Mouse (Mus musculus) adrenal gland, adult 2 months (tissue): ENCODE measurements around the gene Abcg4. TPM values are rescaled to one million over a fixed set of nuclear protein-coding genes. Genes with fewer than 3 reads are reported as not detected.
"Not testable (repeated sequence)": the region's sequence is repeated elsewhere in the genome, so short reads cannot be mapped to it uniquely, and the experiment has no call there.

Experiments used
- DNase-seq: peaks from one replicate; pipeline ENCODE4 v3.0.0; 2021
- polyA plus RNA-seq: library from polyadenylated mRNA; depleted of rRNA; stranded (reverse); fragments of >200 nt; gene quantifications from 2 replicates; pipeline ENCODE4 v1.2.3, GENCODE M21; 2012
- total RNA-seq, 2 experiments: library from RNA; stranded (reverse); gene quantifications; 2 replicates each; pipeline ENCODE4 v1.2.3; 2021

Abcg4 gene
- total and polyA plus RNA-seq, 3 experiments, result 27.1 to 84.3 (median 41.4) TPM

- peak; percentile 94 for DNase-seq
Observed at GRCm38 (mm10) chr9:44319887-44320798, 31.7 kb upstream of the Abcg4 start, which contains the start of gene C2cd2l. C2cd2l (minus strand) TSS chr9:44320285.

GRCm38 (mm10) chr9:44319105-44319886 lies 30.9 kb upstream of the Abcg4 start:
- peak; percentile 64 for DNase-seq

GRCm38 (mm10) chr9:44318826-44319095 lies 30.3 kb upstream of the Abcg4 start:
- peak; percentile 32 for DNase-seq

GRCm38 (mm10) chr9:44318076-44318825 lies 29.8 kb upstream of the Abcg4 start:
- DNase-seq, result peak; percentile 59

- DNase-seq, result no peak
Observed at GRCm38 (mm10) chr9:44317452-44317851, 29.0 kb upstream of the Abcg4 start.

- no peak for DNase-seq
Observed at GRCm38 (mm10) chr9:44314910-44315309, 26.5 kb upstream of the Abcg4 start.

GRCm38 (mm10) chr9:44314257-44314547 lies 25.8 kb upstream of the Abcg4 start:
- DNase-seq, result no peak

GRCm38 (mm10) chr9:44313476-44314256 lies 25.3 kb upstream of the Abcg4 start:
- no peak for DNase-seq

GRCm38 (mm10) chr9:44311136-44312134 lies 23.0 kb upstream of the Abcg4 start:
- DNase-seq, result peak; percentile 33

GRCm38 (mm10) chr9:44310750-44311135 lies 22.3 kb upstream of the Abcg4 start:
- DNase-seq, result no peak

- no peak for DNase-seq
Observed at GRCm38 (mm10) chr9:44309756-44310155, 21.3 kb upstream of the Abcg4 start.

GRCm38 (mm10) chr9:44307248-44307647 lies 18.8 kb upstream of the Abcg4 start:
- no peak for DNase-seq

GRCm38 (mm10) chr9:44306532-44306931 lies 18.1 kb upstream of the Abcg4 start:
- DNase-seq, result no peak

GRCm38 (mm10) chr9:44305466-44306079 lies 17.2 kb upstream of the Abcg4 start, which contains the start of gene Hinfp:
Hinfp (minus strand) TSS chr9:44305671.
- peak; percentile 99 for DNase-seq

- not testable (repeated sequence) for DNase-seq
Observed at GRCm38 (mm10) chr9:44300001-44300400, 11.6 kb upstream of the Abcg4 start.

GRCm38 (mm10) chr9:44292490-44292889 lies 4.1 kb upstream of the Abcg4 start:
- DNase-seq, result peak; percentile 33

GRCm38 (mm10) chr9:44288959-44289291 lies 510 bp upstream of the Abcg4 start:
- DNase-seq, result no peak

- peak; percentile 79 for DNase-seq
Observed at GRCm38 (mm10) chr9:44287401-44288075, 877 bp downstream of the Abcg4 start.

- peak; percentile 20 for DNase-seq
Observed at GRCm38 (mm10) chr9:44287003-44287400, 1.4 kb downstream of the Abcg4 start.
